Mouse (Mus musculus) G1E (cell line): Measurements from ENCODE around the gene Pkd2l1.

Experiments
- CTCF ChIP-seq: IDR thresholded peaks from 2 replicates; pipeline ENCODE4 v1.5.1; 2012; ENCODE audit warnings: low read depth, low read length, inconsistent platforms, mixed read lengths
- POLR2AphosphoS5 ChIP-seq: IDR thresholded peaks from 2 replicates; pipeline ENCODE4 v1.6.1; 2012; ENCODE audit warnings: low read depth, low read length, inconsistent platforms; ENCODE audit not compliant: insufficient replicate concordance

- TF ChIP-seq POLR2AphosphoS5, result no peak
- TF ChIP-seq CTCF, result no peak
These were observed 56.9 kb downstream of the Pkd2l1 start, which contains the start of gene Cwf19l1 for GRCm38 (mm10) chr19:44135072-44135959.
